Mouse (Mus musculus): Measurements from ENCODE around the gene Gsto2. TPM values are rescaled to one million over a fixed set of nuclear protein-coding genes. Genes with fewer than 3 reads are reported as not detected.

Gsto2 gene
- polyA plus RNA-seq (2012; rRNA removed; ENCODE audit: low replicate concordance) = 0.34 TPM in 1 of 2 replicates, not detected in the other

GRCm38 (mm10) chr19:47865353-47865947 is at the start of gene Gsto2:
Gsto2 (plus strand) TSS chr19:47865534.

GRCm38 (mm10) chr19:47854796-47855783 is 10.2 kb upstream of the Gsto2 start, which contains the start of gene Gsto1:
Gsto1 (plus strand) TSS chr19:47854970.

GRCm38 (mm10) chr19:47919126-47919965 is 54.0 kb downstream of the Gsto2 start, which contains the start of the genes Cfap43 and Itprip:
Cfap43 (minus strand) TSS chr19:47919287.
Itprip (minus strand) TSS chr19:47919299.

Other genes with a start within 250 kb of the Gsto2 start
- gene Col17a1, start 173.4 kb upstream of the Gsto2 start, polyA plus RNA-seq (2012; rRNA removed; ENCODE audit: low replicate concordance) = 0.11 and 0.62 TPM in 2 replicates
- 20.5 and 22.0 TPM in 2 replicates for gene Sfr1, start 133.9 kb upstream of the Gsto2 start, polyA plus RNA-seq (2012; rRNA removed; ENCODE audit: low replicate concordance)
- gene Gsto1, start 10.6 kb upstream of the Gsto2 start, polyA plus RNA-seq (2012; rRNA removed; ENCODE audit: low replicate concordance) = 287 and 346 TPM in 2 replicates
- gene Cfap43, start 53.8 kb downstream of the Gsto2 start, polyA plus RNA-seq (2012; rRNA removed; ENCODE audit: low replicate concordance) = 0.26 TPM in 1 of 2 replicates, not detected in the other
- 1.7 and 2.1 TPM in 2 replicates for gene Itprip, start 53.8 kb downstream of the Gsto2 start, polyA plus RNA-seq (2012; rRNA removed; ENCODE audit: low replicate concordance)
- gene Cfap58, start 72.1 kb downstream of the Gsto2 start, polyA plus RNA-seq (2012; rRNA removed; ENCODE audit: low replicate concordance) = not detected in 2 replicates

Data from duodenum, adult 2 months (tissue).